Mouse (Mus musculus) heart, embryonic 10.5 days (tissue): ENCODE results near the gene Ift80. TPM values are rescaled to one million over a fixed set of nuclear protein-coding genes. Genes with fewer than 3 reads are reported as not detected.

Source experiments
- DNase-seq: peaks from one replicate; pipeline ENCODE4 v3.0.0-alpha.2; 2017; ENCODE audit warnings: low spot score
- H3K27ac ChIP-seq: fragments of 300-500 bp; sonication (generic); 2 replicates; pipeline ENCODE4 v1.5.1; 2016; ENCODE audit warnings: mild to moderate bottlenecking
- H3K27me3 ChIP-seq: fragments of 300-500 bp; sonication (generic); 2 replicates; pipeline ENCODE4 v1.6.1; 2016; ENCODE audit warnings: mild to moderate bottlenecking; ENCODE audit not compliant: poor library complexity, insufficient read depth, severe bottlenecking
- H3K36me3 ChIP-seq: fragments of 300-500 bp; sonication (generic); 2 replicates; pipeline ENCODE4 v1.6.1; 2016; ENCODE audit warnings: mild to moderate bottlenecking, moderate library complexity
- H3K4me1 ChIP-seq: fragments of 300-500 bp; sonication (generic); 2 replicates; pipeline ENCODE4 v1.6.1; 2016; ENCODE audit warnings: mild to moderate bottlenecking
- H3K4me3 ChIP-seq: fragments of 300-500 bp; sonication (generic); 2 replicates; pipeline ENCODE4 v1.5.1; 2016; ENCODE audit warnings: mild to moderate bottlenecking, moderate library complexity
- H3K9me3 ChIP-seq: fragments of 300-500 bp; sonication (generic); 2 replicates; pipeline ENCODE4 v1.6.1; 2016; ENCODE audit warnings: mild to moderate bottlenecking, moderate library complexity
- WGBS: fragments of 180-500 bp; shearing (Covaris S2); methylation state at CpG from one replicate; pipeline ENCODE4 v1.1.7; 2016; 5-methylcytosine and 5-hydroxymethylcytosine counted together
- polyA plus RNA-seq: library from polyadenylated mRNA; unstranded; fragments of >200 nt; fragmentation: Nextera tagmentation; extraction: Ambion mirVana; gene quantifications from 2 replicates; pipeline ENCODE4 v1.2.1, GENCODE M21; 2016

Ift80 gene
- polyA plus RNA-seq, result 8.1 and 9.6 TPM in 2 replicates

DNA sequence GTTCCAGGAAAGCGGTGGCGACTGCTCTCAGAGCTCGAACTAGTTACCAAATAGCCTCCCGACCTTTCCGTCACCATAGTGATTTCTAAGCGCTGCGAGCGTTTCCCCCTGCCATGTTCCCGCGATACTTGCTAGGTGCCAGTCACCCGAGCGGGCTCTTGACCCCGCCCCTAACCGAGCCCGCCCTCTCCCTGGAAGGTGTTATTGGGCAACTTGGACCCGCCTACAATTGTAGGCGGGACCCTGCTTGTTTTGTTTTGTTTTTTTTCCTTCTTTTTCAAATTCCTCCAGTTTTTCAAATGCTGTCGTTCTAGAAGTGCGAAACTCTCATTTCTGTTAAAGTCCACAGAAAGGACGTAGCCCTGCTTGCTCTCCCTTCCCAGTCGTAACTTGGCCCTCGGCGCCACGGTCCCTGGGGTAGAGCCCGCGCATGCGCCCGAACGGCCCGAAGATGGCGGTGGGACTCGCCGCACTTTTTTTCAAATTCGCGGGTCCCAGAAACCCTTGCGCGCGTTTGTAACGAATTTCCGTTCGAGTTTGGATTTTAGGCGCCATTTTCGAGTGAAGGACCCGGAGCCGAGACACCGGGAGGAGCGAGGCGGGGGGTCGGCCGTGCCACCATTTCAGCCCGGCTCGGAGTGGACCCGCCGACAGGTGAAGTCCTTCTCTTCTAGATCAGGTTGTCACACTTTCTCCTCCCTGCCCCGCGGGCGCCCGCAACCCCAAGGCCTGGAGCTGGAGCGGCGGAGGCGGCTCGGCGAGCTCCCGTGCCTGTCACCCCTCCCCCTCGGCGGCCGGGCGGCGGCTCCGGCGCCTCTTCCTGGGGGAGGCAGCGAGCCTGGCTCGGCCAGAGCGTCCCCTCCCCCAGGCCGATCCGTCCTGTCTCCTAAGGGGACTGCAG is at the start of gene Ift80, which contains the start of gene Smc4:
Gene Ift80, minus strand, starts transcription at position 134 of the 901 bp plus-strand sequence.
Gene Smc4, plus strand, starts transcription at position 302 of the 901 bp plus-strand sequence.
- peak; percentile 99 for DNase-seq
- WGBS, result under 1% methylated on average over 76 of the region's 76 CpGs
- H3K4me1 ChIP-seq, result peaks cover 6% of the 10 kb centered on the region; the same call in 1 of the 2 replicates
- peak within 1 kb of the TSS; percentile 95 for H3K27ac ChIP-seq
- H3K36me3 ChIP-seq, result peaks cover 6% of the 10 kb centered on the region; the same call in 1 of the 2 replicates
- H3K4me3 ChIP-seq, result peak within 1 kb of the TSS; percentile 89
- no peaks in the 10 kb centered on the region for H3K9me3 ChIP-seq
- H3K27me3 ChIP-seq, result no peaks in the 10 kb centered on the region

DNA sequence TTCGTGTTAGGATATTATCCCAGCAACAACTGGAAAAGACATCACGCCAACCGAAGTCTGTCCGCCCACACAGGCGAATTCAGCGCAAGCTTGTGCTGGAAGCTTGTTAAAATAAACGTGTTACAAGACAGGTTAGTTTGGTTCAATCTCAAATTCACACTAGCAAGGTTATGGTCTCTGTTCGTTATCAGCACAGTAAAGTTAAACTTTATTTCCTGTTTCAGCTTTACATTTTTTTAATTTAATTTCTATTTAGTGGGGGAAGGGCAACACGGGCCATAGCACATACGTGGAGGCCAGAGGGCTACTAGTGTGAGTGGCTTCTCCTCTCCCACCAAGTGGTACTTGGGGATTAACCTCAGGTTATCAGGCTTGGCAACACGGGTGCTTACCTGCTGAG is 47.5 kb upstream of the Ift80 start:
- H3K27ac ChIP-seq, result no peak overlapping the region

DNA sequence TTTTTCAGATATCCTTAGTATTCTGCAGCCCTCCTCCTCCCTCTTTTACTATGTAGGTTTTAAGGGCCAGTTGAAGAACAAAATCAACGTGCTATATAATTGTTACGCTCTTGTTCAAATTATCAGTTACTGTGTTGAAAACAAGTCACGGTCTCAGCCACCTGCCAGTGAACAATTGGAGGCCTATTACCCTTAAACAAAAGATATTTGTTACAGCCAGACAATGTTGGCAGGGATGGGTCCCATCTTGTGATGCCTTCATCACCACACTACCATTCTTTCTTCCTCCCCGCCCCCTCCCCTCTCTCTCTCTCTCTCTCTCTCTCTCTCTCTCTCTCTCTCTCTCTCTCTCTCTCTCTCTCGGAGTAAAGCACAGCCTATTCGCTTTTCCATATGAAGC is 44.6 kb upstream of the Ift80 start:
- no peaks in the 10 kb centered on the region for H3K36me3 ChIP-seq
- no peaks in the 10 kb centered on the region for H3K27me3 ChIP-seq
- H3K27ac ChIP-seq, result no peak overlapping the region
- DNase-seq, result no peak
- H3K9me3 ChIP-seq, result no peaks in the 10 kb centered on the region
- peaks cover 15% of the 10 kb centered on the region for H3K4me1 ChIP-seq
- WGBS, result 87% methylated on average over 6 of the region's 6 CpGs
- H3K4me3 ChIP-seq, result no peak overlapping the region

More for the DNA sequence above, 47.5 kb upstream of the Ift80 start:
- Histone ChIP-seq H3K27me3 (no peaks in the 10 kb centered on the region), H3K4me3 (no peak overlapping the region), H3K36me3 (no peaks in the 10 kb centered on the region), H3K4me1 (no peaks in the 10 kb centered on the region), H3K9me3 (no peaks in the 10 kb centered on the region)
- 89% methylated on average over 11 of the region's 11 CpGs for WGBS
- no peak for DNase-seq

DNA sequence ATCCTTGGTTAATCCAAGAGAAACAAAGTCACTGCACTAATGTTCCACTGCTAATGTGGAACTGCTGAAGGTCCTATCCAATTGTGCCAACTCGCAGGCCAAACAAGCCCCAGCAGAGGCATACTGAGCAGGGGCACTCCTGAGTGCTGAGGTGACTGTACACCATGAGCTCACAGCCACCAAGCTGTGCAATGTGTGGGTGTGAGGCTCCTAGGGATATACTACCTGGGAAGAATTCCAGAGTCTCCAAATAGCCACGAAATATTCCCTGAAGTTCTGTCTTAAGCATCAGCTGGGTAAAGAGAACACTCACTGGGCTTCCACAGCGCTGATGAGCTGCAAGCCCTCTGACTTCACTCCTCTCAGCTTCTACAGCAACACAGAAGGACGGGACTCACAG is 43.3 kb upstream of the Ift80 start:
- WGBS, result 81% methylated on average over 4 of the region's 4 CpGs
- H3K9me3 ChIP-seq, result no peaks in the 10 kb centered on the region
- H3K36me3 ChIP-seq, result 0 out of 2 replicates have a peak, but pooled peaks cover 6% of the 10 kb centered on the region
- no peak overlapping the region for H3K27ac ChIP-seq
- H3K4me3 ChIP-seq, result no peak overlapping the region
- no peaks in the 10 kb centered on the region for H3K27me3 ChIP-seq
- peaks cover 17% of the 10 kb centered on the region for H3K4me1 ChIP-seq
- no peak for DNase-seq

DNA sequence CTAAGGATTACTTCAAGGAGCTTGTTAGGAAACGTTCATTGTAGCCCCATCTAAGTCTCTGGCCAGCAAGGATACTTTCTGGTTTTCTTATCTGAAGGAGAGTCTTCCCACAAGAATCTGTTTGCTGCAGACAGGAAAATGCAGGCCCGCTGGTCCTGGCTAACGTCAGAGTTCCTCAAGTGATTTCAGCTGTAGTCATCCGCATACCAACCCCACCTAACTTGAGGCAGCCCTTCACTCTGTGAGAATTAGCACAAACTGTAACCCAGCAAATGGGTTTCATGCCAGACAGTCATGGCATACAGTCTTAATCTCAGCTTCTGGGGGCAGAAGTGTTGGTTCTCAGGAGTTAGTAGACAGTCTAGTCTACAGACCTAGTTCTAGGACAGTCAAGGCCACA is 42.1 kb upstream of the Ift80 start:
- no peak for DNase-seq
- H3K4me1 ChIP-seq, result peaks cover 21% of the 10 kb centered on the region
- H3K27me3 ChIP-seq, result no peaks in the 10 kb centered on the region
- WGBS, result 20% methylated on average over 4 of the region's 4 CpGs
- H3K36me3 ChIP-seq, result peaks cover 12% of the 10 kb centered on the region
- peak overlapping the region; percentile 69 for H3K27ac ChIP-seq
- H3K4me3 ChIP-seq, result no peak overlapping the region
- H3K9me3 ChIP-seq, result no peaks in the 10 kb centered on the region

DNA sequence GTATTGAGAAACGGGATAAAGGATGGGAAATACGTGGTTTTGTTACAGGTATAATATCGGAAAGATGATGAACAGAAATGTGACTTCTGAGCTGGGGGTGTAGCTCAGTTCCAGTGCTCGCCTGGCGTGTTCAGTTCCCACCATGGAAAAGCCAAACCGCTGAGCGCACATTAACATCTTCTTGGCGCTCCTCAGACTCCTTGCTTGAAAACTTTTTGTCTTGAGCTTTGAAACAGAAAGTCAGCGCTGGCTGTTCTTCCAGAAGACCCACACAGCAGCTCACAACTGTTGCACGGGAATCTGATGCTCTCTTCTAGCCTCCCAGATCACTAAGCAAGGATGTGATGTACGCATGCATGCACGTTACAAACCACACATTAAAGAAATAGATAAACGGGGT is 41.4 kb upstream of the Ift80 start:
- no peaks in the 10 kb centered on the region for H3K27me3 ChIP-seq
- DNase-seq, result no peak
- WGBS, result 24% methylated on average over 13 of the region's 13 CpGs

DNA sequence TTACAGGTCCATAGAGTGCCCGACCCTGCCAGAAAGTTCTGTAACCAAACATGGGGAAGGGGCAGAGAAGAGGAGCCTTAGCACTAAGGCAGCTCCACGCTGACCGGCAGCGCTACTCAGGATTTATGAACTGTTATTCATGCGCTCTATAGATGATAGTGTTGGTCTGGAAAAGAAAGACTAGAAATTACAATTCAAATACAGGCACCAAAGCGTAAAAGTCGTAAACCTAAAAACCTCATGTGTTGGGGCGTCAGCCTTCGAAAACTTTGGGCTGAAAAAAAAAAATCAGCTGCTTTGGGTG is 41.0 kb upstream of the Ift80 start:
- Histone ChIP-seq H3K9me3 (no peaks in the 10 kb centered on the region), H3K36me3 (peaks cover 23% of the 10 kb centered on the region), H3K27me3 (no peaks in the 10 kb centered on the region), H3K27ac (peak overlapping the region; percentile 100), H3K4me1 (peaks cover 24% of the 10 kb centered on the region), H3K4me3 (peak overlapping the region; percentile 93)
- no peak for DNase-seq
- 10% methylated on average over 9 of the region's 9 CpGs for WGBS

More for the DNA sequence above, 41.4 kb upstream of the Ift80 start:
- peak overlapping the region; percentile 93 for H3K4me3 ChIP-seq
- peaks cover 24% of the 10 kb centered on the region for H3K4me1 ChIP-seq
- H3K27ac ChIP-seq, result peak overlapping the region; percentile 100
- peaks cover 19% of the 10 kb centered on the region for H3K36me3 ChIP-seq
- no peaks in the 10 kb centered on the region for H3K9me3 ChIP-seq

DNA sequence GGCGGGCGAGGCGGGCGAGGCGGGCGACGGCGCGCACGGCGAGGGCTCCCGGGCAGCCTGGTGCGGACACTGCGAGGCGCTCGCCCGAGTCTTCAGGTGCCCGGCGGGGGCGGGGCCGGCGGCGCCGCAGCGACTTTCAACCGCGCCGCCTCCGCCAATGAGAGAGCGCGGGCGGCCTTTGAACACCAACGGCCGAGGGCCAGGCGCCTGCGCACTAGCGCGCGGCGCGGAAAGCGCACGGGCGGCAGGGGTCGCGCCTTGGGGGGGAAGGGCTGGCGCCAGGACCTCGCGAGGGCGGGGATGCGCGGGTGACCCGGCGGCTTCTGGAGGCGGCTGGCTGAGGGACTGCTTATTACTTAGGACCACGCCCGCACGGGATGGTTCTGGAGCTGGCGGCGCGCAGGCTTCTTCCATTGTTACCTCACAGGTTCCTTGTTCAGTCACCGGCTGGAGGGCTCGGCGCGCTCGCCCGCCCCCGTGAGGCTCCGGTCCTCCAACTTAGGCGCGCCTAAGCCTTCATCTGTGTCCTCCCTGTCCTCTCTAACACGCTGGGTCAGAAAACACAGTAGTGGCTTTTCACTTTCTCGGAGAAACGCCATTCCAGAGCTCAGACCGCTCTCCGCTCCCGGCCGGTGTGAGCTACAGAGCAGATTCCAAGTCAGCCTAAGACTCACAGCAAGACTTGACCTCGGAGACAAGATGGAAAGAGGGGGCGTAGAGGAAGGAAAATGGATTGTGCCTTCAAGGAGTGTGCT is 40.5 kb upstream of the Ift80 start, which contains the start of gene Trim59:
Gene Trim59, minus strand, starts transcription at position 111 of the 755 bp plus-strand sequence.
- no peaks in the 10 kb centered on the region for H3K27me3 ChIP-seq
- peaks cover 28% of the 10 kb centered on the region for H3K36me3 ChIP-seq
- DNase-seq, result peak; percentile 97
- no peaks in the 10 kb centered on the region for H3K9me3 ChIP-seq
- peaks cover 24% of the 10 kb centered on the region for H3K4me1 ChIP-seq
- under 1% methylated on average over 80 of the region's 80 CpGs for WGBS
- peak within 1 kb of the TSS; percentile 93 for H3K4me3 ChIP-seq
- peak within 1 kb of the TSS; percentile 100 for H3K27ac ChIP-seq

DNA sequence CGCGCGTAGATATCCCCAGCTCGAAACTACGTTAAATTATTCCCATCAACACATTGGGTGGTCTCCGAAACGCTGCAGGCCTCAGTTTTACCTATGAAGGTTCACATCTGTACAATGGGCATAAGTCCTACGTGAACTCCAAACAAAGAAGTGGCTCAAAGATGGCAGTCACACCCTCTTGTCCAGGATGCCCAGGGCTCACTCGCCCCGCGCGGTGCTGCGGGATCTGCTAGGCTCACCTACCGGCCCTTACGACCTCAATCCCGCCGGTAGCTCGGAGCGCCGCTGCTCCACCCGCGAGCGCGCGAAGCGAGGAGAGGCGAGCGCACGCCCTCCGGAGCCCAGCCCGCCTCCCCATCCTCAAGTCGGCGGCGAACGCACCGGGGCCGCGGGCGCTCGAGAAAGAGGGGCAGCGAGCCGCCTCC is 39.8 kb upstream of the Ift80 start:
- DNase-seq, result peak; percentile 84
- peaks cover 34% of the 10 kb centered on the region for H3K36me3 ChIP-seq
- no peaks in the 10 kb centered on the region for H3K27me3 ChIP-seq
- H3K4me1 ChIP-seq, result peaks cover 24% of the 10 kb centered on the region
- peak overlapping the region; percentile 100 for H3K27ac ChIP-seq
- H3K4me3 ChIP-seq, result peak overlapping the region; percentile 93
- under 1% methylated on average over 42 of the region's 42 CpGs for WGBS
- no peaks in the 10 kb centered on the region for H3K9me3 ChIP-seq

DNA sequence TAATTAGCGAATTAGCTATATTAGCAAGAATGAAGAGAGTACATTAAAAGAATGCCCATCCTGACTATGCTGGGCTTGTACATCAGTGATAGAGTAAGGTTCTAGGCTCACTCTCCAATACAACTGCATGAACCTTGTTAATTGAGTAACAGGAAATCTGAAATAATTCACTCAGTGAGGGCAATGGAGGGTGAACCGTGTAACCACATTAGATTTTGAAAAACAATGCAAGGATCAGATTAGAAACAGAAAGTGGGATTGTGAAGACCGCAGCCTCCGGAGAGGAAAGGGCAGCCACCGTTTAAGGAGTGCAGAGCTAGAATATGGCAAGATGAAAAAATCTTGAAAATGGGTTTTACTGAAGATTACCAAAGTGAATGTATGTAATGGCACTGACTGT is 36.9 kb upstream of the Ift80 start:
- no peaks in the 10 kb centered on the region for H3K9me3 ChIP-seq
- peaks cover 18% of the 10 kb centered on the region for H3K4me1 ChIP-seq
- no peaks in the 10 kb centered on the region for H3K27me3 ChIP-seq
- 73% methylated on average over 5 of the region's 5 CpGs for WGBS
- H3K36me3 ChIP-seq, result peaks cover 55% of the 10 kb centered on the region
- no peak overlapping the region for H3K27ac ChIP-seq
- DNase-seq, result no peak
- peak overlapping the region; percentile 93 for H3K4me3 ChIP-seq

DNA sequence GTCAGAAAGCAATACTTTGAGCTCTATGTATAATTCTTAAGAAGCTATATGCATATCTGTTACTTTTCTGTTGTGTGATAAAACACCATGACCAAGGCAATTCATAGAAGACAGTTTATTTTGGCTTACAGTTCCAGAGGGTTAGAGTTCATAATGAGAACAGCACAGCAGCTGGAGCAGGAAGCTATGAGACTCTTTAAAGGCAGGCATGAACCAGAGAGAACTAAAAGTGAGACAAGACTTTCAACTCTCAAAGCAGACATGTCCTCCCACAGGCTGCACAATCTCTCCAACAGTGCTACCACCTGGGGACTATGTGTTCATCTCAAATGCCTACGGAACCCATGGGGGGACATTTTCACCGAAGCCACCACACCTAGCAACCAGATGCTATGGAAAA is 35.7 kb upstream of the Ift80 start:
- WGBS, result 83% methylated on average over 2 of the region's 2 CpGs
- no peaks in the 10 kb centered on the region for H3K9me3 ChIP-seq
- H3K27ac ChIP-seq, result no peak overlapping the region
- no peaks in the 10 kb centered on the region for H3K27me3 ChIP-seq
- no peak for DNase-seq
- peaks cover 65% of the 10 kb centered on the region for H3K36me3 ChIP-seq
- H3K4me3 ChIP-seq, result 0 out of 2 replicates have a peak overlapping the region, but pooled peaks have one; percentile 93
- H3K4me1 ChIP-seq, result peaks cover 12% of the 10 kb centered on the region

DNA sequence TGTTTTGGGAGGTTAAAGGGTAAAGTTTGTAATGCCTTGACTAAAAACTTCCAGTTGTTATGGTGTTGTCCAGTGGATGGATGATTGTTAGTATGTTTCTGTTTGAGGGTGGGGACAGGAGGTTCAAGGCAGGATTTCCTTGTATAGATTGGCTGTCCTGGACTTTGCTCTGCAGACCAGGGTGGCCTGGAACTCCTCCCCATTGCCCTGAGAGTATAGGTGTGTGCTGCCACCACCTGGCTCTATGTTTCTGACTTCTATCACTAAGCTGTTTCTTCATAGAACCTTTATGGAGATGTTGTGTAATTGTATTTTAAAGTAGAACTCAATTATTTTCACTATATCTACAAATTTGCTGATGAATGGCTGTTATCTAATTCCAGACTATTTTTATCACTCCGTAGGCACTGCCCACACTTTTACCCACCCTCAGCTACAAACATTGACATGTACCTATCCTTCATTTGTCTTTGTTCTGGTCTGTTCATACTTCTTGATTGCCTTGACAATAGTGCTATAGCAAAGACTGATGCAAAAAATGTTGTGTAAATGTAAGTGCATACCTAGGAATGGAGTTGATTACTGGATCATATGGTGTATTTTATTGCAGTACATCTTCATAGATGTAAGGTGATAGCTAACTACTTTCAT is 21.9 kb upstream of the Ift80 start:
- DNase-seq, result no peak
- H3K4me1 ChIP-seq, result no peaks in the 10 kb centered on the region
- H3K27me3 ChIP-seq, result no peaks in the 10 kb centered on the region
- H3K27ac ChIP-seq, result no peak overlapping the region
- no peaks in the 10 kb centered on the region for H3K9me3 ChIP-seq
- H3K4me3 ChIP-seq, result no peak overlapping the region
- peaks cover 96% of the 10 kb centered on the region for H3K36me3 ChIP-seq
- 88% methylated on average over 1 of the region's 1 CpGs for WGBS
